Mouse (Mus musculus) midbrain, embryonic 15.5 days (tissue): ENCODE results near the gene Crhr1. TPM values are rescaled to one million over a fixed set of nuclear protein-coding genes. Genes with fewer than 3 reads are reported as not detected.

Experiments used
- ATAC-seq: fragments of 200-750 bp; cut with Nextera tagmentation; replicated peaks from 2 replicates; pipeline ENCODE4 v1.8.0; 2017; ENCODE audit warnings: moderate TSS enrichment
- H3K27ac ChIP-seq: fragments of 300-500 bp; sonication (generic); 2 replicates; pipeline ENCODE4 v1.5.1; 2015; ENCODE audit warnings: mild to moderate bottlenecking, inconsistent platforms
- H3K27me3 ChIP-seq: fragments of 300-500 bp; sonication (generic); replicated peaks from 2 replicates; pipeline ENCODE4 v1.6.1; 2015; ENCODE audit warnings: inconsistent platforms
- H3K36me3 ChIP-seq: fragments of 300-500 bp; sonication (generic); replicated peaks from 2 replicates; pipeline ENCODE4 v1.6.1; 2015; ENCODE audit warnings: inconsistent platforms
- H3K4me1 ChIP-seq: fragments of 300-500 bp; sonication (generic); 2 replicates; pipeline ENCODE4 v1.6.1; 2015; ENCODE audit warnings: inconsistent platforms
- H3K4me2 ChIP-seq: fragments of 300-500 bp; sonication (generic); 2 replicates; pipeline ENCODE4 v1.6.1; 2015; ENCODE audit warnings: inconsistent platforms, mild to moderate bottlenecking, moderate library complexity
- H3K4me3 ChIP-seq: fragments of 300-500 bp; sonication (generic); 2 replicates; pipeline ENCODE4 v1.5.1; 2015; ENCODE audit warnings: mild to moderate bottlenecking, inconsistent platforms
- H3K9ac ChIP-seq: fragments of 300-500 bp; sonication (generic); 2 replicates; pipeline ENCODE4 v1.6.1; 2015; ENCODE audit warnings: mild to moderate bottlenecking, inconsistent platforms
- H3K9me3 ChIP-seq: fragments of 300-500 bp; sonication (generic); 2 replicates; pipeline ENCODE4 v1.6.1; 2016; ENCODE audit warnings: inconsistent platforms
- WGBS: fragments of 180-500 bp; shearing (Covaris S2); methylation state at CpG from one replicate; pipeline ENCODE4 v1.1.7; 2015; ENCODE audit warnings: mixed read lengths; 5-methylcytosine and 5-hydroxymethylcytosine counted together
- polyA plus RNA-seq: library from polyadenylated mRNA; unstranded; fragments of >200 nt; fragmentation: Nextera tagmentation; extraction: Ambion mirVana; gene quantifications from 2 replicates; pipeline ENCODE4 v1.2.1, GENCODE M21; 2015

Gene Crhr1
- polyA plus RNA-seq, 1 experiment from 2014 or later = 8.6 TPM

DNA sequence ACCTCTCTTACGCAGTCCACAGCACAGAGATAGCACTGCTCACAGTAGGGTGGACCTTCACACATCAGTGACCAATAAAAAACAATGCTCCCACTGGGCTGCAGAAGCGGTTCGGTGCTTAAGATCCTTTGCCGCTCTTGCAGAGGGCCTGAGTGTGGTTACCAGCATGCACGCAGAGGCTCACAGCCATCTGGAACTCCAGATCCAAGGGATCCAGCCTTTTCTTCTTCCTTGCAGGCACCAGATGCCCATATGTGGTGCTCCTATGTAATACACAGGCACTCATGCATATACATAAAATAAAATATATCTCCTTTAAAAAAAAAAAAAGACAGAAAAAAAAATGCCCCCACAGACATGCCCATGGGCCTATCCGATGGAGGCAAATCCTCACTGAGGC, 19.0 kb upstream of the Crhr1 start:
- no peaks in the 10 kb centered on the region for H3K9me3 ChIP-seq
- H3K27ac ChIP-seq = no peak overlapping the region
- H3K9ac ChIP-seq = no peak overlapping the region
- no peak overlapping the region for H3K4me3 ChIP-seq
- H3K4me1 ChIP-seq = no peaks in the 10 kb centered on the region
- WGBS = 53% methylated on average over 6 of the region's 6 CpGs
- H3K4me2 ChIP-seq = no peak overlapping the region
- ATAC-seq = no peak
- H3K27me3 ChIP-seq = no peaks in the 10 kb centered on the region
- H3K36me3 ChIP-seq = no peaks in the 10 kb centered on the region

DNA sequence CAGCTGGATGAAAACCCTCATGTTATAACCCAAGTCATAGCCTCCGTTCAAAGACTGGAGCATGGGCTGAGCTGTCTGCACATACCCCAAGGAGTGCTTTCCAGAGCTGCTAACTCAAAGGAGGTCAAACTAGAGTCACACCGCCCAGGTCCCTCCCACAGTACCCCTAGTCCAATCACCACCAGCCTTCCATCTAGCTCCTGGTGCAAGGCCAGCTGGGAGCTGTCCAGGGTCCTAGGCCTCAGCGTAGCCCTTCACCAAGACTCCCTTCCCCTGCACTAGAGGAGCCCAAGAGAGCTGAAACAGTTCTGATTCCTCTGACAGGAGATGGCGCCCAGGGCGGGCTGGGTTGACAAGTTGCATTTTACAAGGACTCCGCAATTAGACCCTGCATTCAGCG, 18.0 kb upstream of the Crhr1 start:
- ATAC-seq = no peak

DNA sequence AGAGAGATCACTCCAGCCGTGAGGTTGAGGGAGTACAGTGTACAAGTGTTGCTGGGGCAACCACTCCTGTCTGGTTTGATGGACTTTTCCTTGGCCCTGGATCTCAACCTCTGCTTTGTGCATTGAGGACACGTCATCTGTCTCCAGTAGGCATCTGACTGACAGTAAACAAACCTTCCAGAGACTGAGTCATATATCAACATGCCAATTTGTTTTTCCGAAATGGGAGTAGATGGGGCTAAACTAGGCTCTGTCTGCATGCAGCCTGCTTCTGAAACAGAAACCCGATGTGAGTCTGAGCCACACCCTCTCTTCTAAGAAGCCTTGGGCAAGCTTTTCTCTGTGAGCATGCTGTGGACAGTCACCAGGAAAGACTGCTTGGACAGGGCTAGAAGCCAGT, 14.3 kb upstream of the Crhr1 start:
- H3K9ac ChIP-seq = no peak overlapping the region
- H3K4me2 ChIP-seq = no peak overlapping the region
- WGBS = 72% methylated on average over 4 of the region's 4 CpGs
- H3K27me3 ChIP-seq = no peaks in the 10 kb centered on the region
- no peaks in the 10 kb centered on the region for H3K36me3 ChIP-seq
- H3K9me3 ChIP-seq = no peaks in the 10 kb centered on the region
- H3K4me1 ChIP-seq = no peaks in the 10 kb centered on the region
- no peak for ATAC-seq
- no peak overlapping the region for H3K4me3 ChIP-seq
- H3K27ac ChIP-seq = no peak overlapping the region

More for the DNA sequence above, 18.0 kb upstream of the Crhr1 start:
- no peak overlapping the region for H3K9ac ChIP-seq
- H3K9me3 ChIP-seq = no peaks in the 10 kb centered on the region
- H3K4me2 ChIP-seq = no peak overlapping the region
- 12% methylated on average over 7 of the region's 7 CpGs for WGBS
- H3K4me3 ChIP-seq = no peak overlapping the region
- no peak overlapping the region for H3K27ac ChIP-seq
- H3K36me3 ChIP-seq = no peaks in the 10 kb centered on the region
- no peaks in the 10 kb centered on the region for H3K4me1 ChIP-seq
- no peaks in the 10 kb centered on the region for H3K27me3 ChIP-seq

DNA sequence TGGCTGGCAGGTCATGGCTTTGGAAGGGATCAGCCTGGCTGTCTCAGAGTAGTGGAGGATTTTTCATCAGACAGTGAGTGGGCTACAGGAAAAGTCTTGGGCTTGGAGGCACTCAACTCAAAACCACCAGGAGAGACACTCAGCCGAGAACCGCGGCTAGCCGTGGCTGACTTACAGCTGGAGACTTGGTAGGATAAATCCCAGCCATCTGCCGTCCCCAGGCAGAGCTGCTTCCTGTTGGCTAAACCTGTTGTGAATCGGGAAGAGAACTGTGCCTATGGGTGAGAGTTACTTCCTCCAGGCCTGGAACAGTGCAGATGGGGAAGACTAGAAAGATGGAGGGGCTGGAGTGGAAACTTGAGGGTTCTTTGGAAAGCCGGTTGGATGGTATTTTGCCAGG, 9.7 kb upstream of the Crhr1 start:
- ATAC-seq = no peak
- Histone ChIP-seq H3K9ac (no peak overlapping the region), H3K9me3 (no peaks in the 10 kb centered on the region), H3K4me3 (no peak overlapping the region), H3K36me3 (no peaks in the 10 kb centered on the region), H3K4me2 (no peak overlapping the region), H3K27ac (no peak overlapping the region), H3K27me3 (no peaks in the 10 kb centered on the region), H3K4me1 (no peaks in the 10 kb centered on the region)
- 81% methylated on average over 7 of the region's 7 CpGs for WGBS

DNA sequence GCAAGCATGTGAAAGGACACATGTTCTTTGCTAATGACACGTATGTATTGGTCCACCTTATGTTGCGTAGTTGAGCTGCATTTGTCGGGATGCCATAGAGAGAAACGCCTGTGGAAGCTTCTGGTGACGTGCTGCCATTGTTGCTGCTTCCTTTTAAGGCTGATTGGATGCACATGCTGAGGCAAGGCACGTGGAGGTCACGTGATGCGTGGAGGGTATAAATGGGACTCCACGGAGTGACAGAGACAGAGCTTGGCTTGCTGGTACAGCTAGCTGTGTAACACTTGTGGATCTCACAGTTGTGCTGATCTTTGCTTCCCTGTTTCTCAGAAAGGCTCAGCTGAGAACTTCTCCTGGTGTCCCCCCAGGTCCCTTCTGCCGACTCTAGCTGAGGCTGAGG, 9.2 kb upstream of the Crhr1 start:
- no peaks in the 10 kb centered on the region for H3K27me3 ChIP-seq
- no peak for ATAC-seq
- no peak overlapping the region for H3K9ac ChIP-seq
- no peaks in the 10 kb centered on the region for H3K9me3 ChIP-seq
- H3K4me2 ChIP-seq = no peak overlapping the region
- WGBS = 83% methylated on average over 10 of the region's 10 CpGs
- H3K4me3 ChIP-seq = no peak overlapping the region
- H3K27ac ChIP-seq = no peak overlapping the region
- H3K36me3 ChIP-seq = no peaks in the 10 kb centered on the region
- H3K4me1 ChIP-seq = no peaks in the 10 kb centered on the region

- Histone ChIP-seq H3K4me1 (no peaks in the 10 kb centered on the region), H3K4me3 (no peak overlapping the region), H3K4me2 (no peak overlapping the region), H3K36me3 (no peaks in the 10 kb centered on the region), H3K9ac (no peak overlapping the region), H3K9me3 (no peaks in the 10 kb centered on the region), H3K27ac (no peak overlapping the region), H3K27me3 (no peaks in the 10 kb centered on the region)
- WGBS = 77% methylated on average over 3 of the region's 3 CpGs
- no peak for ATAC-seq
These were observed 8.1 kb upstream of the Crhr1 start for GRCm38 (mm10) chr11:104124582-104124981.

- Histone ChIP-seq H3K36me3 (no peaks in the 10 kb centered on the region), H3K9me3 (no peaks in the 10 kb centered on the region), H3K4me1 (peaks cover 23% of the 10 kb centered on the region), H3K9ac (no peak overlapping the region), H3K27me3 (peaks cover 13% of the 10 kb centered on the region), H3K27ac (no peak overlapping the region), H3K4me3 (no peak overlapping the region), H3K4me2 (no peak overlapping the region)
- ATAC-seq = no peak
- 78% methylated on average over 5 of the region's 5 CpGs for WGBS
These were observed 3.2 kb upstream of the Crhr1 start for GRCm38 (mm10) chr11:104129466-104129865.

GRCm38 (mm10) chr11:104130721-104131647, 1.7 kb upstream of the Crhr1 start:
- 80% methylated on average over 15 of the region's 15 CpGs for WGBS
- Histone ChIP-seq H3K9me3 (no peaks in the 10 kb centered on the region), H3K9ac (no peak overlapping the region), H3K4me3 (no peak overlapping the region), H3K27me3 (peaks cover 28% of the 10 kb centered on the region), H3K4me1 (peaks cover 26% of the 10 kb centered on the region), H3K4me2 (peak overlapping the region; percentile 97), H3K36me3 (no peaks in the 10 kb centered on the region), H3K27ac (no peak overlapping the region)
- no peak for ATAC-seq

GRCm38 (mm10) chr11:104131756-104132155, 899 bp upstream of the Crhr1 start:
- ATAC-seq = peak; percentile 68
- Histone ChIP-seq H3K36me3 (no peaks in the 10 kb centered on the region), H3K4me2 (peak overlapping the region; percentile 97), H3K4me1 (peaks cover 26% of the 10 kb centered on the region), H3K27me3 (peaks cover 36% of the 10 kb centered on the region), H3K9ac (no peak overlapping the region; the same call in 1 of the 2 replicates), H3K27ac (0 out of 2 replicates have a peak overlapping the region, but pooled peaks have one; percentile 74), H3K9me3 (no peaks in the 10 kb centered on the region), H3K4me3 (peak overlapping the region; percentile 68)
- 0% methylated on average over 21 of the region's 21 CpGs for WGBS

- Histone ChIP-seq H3K27me3 (peaks cover 41% of the 10 kb centered on the region), H3K27ac (no peak overlapping the region), H3K4me1 (peaks cover 26% of the 10 kb centered on the region), H3K9ac (peak overlapping the region; percentile 85), H3K4me3 (peak overlapping the region; percentile 68), H3K4me2 (peak overlapping the region; percentile 97), H3K9me3 (no peaks in the 10 kb centered on the region), H3K36me3 (no peaks in the 10 kb centered on the region)
- WGBS = under 1% methylated on average over 47 of the region's 47 CpGs
- no peak; the same call in 1 of the 2 replicates for ATAC-seq
These were observed 858 bp downstream of the Crhr1 start for GRCm38 (mm10) chr11:104133442-104133983.

DNA sequence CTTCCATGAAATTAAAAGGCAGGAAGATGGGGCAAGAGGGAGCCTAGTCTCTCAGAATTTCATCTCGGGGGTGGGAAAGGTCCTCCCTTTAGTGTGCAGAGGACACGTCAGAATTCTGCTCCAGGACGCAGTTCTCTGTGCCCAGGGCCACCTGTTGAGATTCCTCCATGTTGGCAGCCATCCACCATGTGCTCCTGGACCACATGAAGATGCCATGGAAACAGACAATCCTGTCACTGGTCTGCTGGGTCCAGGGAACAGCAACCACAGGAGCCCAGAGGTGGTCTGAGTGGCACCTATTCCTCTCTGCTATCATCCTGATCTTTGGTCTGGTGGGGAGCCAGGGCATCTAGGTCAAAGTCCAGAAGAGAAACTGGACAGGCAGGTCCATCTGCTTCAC, 6.3 kb downstream of the Crhr1 start:
- Histone ChIP-seq H3K36me3 (no peaks in the 10 kb centered on the region), H3K9me3 (no peaks in the 10 kb centered on the region), H3K4me2 (no peak overlapping the region), H3K4me3 (no peak overlapping the region), H3K27ac (no peak overlapping the region), H3K9ac (no peak overlapping the region), H3K4me1 (peaks cover 8% of the 10 kb centered on the region; the same call in 1 of the 2 replicates), H3K27me3 (peaks cover 32% of the 10 kb centered on the region)
- no peak for ATAC-seq
- 67% methylated on average over 3 of the region's 3 CpGs for WGBS

DNA sequence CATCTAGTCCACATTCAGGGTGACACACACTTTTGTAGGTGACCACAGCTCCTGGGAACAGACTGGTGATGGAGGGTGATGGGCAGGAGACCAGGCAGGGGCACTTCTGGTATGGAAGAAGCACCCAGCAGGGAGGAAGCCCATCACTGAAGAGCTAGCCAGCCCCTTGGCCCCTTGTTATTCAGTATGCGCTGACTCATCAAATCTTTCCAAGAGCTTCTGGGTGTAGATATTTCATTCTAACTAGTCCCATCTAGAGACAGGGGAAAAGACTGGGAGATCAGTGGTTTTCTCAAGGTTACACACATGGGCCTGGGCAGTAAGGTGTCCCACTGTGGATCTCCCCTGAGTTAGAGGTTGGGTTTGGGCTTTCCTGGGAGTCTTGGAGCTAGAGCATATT, 12.3 kb downstream of the Crhr1 start:
- Histone ChIP-seq H3K36me3 (no peaks in the 10 kb centered on the region), H3K9me3 (no peaks in the 10 kb centered on the region), H3K9ac (no peak overlapping the region), H3K27ac (no peak overlapping the region), H3K4me3 (no peak overlapping the region), H3K4me2 (no peak overlapping the region), H3K27me3 (no peaks in the 10 kb centered on the region), H3K4me1 (no peaks in the 10 kb centered on the region)
- WGBS = 95% methylated on average over 1 of the region's 1 CpGs
- ATAC-seq = no peak

GRCm38 (mm10) chr11:104148787-104149186, 16.1 kb downstream of the Crhr1 start:
- 70% methylated on average over 7 of the region's 7 CpGs for WGBS
- H3K27ac ChIP-seq = no peak overlapping the region
- ATAC-seq = no peak
- peaks cover 3% of the 10 kb centered on the region; the same call in 1 of the 2 replicates for H3K4me1 ChIP-seq
- no peak overlapping the region for H3K9ac ChIP-seq
- H3K4me3 ChIP-seq = no peak overlapping the region
- H3K27me3 ChIP-seq = no peaks in the 10 kb centered on the region
- H3K9me3 ChIP-seq = no peaks in the 10 kb centered on the region
- H3K36me3 ChIP-seq = no peaks in the 10 kb centered on the region
- H3K4me2 ChIP-seq = no peak overlapping the region
